Mouse (Mus musculus): ENCODE data around the gene Rab31.

Rab31 gene

DNA sequence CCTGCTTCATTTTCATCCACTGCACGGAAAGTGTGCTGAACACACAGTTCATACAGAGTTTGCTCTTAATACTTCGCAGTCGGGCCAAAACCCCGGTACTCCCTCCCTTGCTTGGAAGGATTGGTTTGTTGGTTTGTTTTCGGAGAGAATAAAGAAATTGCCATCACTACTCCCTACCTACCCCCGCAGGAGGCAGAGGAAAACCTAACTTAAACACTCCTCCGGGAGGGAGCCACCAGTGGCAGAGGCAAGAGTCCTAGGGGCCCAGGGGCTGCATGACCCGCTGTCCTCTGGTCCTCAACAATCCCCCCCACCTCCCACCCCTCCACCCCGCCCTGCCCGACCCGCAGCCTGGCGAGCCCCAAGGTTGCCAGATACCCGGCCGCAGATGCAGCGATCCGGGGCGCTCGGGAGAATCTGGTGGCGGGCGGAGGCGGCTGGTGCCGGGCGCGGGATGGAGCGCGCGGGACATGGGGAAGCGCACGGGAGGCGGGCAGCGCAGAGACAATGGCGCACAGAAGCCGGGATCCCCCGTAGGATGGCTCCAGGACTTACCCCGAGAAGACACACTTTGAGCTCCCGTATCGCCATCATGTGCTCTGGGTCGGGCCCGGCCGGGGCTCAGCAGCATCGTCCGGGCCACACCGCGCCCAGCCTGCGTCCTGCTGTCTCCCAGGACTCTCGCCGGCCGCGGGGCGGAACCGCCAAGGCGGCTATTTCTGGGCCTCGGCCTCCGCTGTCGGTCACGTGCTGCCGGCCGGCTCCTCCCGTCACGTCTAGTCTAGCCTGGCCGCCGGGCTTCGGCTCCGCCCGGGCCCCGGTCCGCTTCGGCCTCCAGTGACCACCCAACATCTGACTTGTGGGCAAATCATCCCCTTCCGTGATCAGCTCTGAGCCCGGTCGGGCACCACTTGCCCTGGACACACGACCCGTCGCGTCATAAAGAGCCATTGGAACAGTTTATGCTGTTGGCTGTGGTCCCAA is at the start of gene Rab31:
Rab31 (minus strand) TSS at position 802 of the 984 bp plus-strand sequence.
- DNase-seq: peak; percentile 86 to 91

GRCm38 (mm10) chr17:65820197-65820596 is 47.6 kb upstream of the Rab31 start:
- DNase-seq: no peak

GRCm38 (mm10) chr17:65813763-65814162 is 41.2 kb upstream of the Rab31 start:
- no peak for DNase-seq

GRCm38 (mm10) chr17:65811032-65811431 is 38.5 kb upstream of the Rab31 start:
- peak in 1 of 2 experiments; percentile 19 for DNase-seq

DNA sequence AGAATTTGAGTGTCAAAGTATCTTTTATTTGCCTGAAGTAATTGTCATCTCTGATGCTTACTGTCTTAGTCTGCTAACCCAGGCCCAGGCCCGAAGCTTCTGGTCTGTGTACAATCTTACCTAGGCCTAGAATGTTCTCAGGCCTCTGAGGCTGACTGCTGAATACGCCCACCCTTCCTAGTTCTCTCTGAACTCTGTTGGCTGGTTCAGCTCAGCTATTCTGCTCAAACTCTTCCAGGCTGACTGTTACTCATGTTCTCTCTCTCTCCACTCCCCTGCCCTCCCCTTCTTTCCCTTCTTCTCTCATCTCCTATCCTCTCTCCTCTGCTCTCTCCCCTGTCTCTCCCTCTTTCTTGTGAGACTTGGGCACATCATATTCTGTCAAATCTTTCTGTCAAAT is 33.9 kb upstream of the Rab31 start:
- no peak for DNase-seq

GRCm38 (mm10) chr17:65805966-65806365 is 33.4 kb upstream of the Rab31 start:
- DNase-seq: no peak

DNA sequence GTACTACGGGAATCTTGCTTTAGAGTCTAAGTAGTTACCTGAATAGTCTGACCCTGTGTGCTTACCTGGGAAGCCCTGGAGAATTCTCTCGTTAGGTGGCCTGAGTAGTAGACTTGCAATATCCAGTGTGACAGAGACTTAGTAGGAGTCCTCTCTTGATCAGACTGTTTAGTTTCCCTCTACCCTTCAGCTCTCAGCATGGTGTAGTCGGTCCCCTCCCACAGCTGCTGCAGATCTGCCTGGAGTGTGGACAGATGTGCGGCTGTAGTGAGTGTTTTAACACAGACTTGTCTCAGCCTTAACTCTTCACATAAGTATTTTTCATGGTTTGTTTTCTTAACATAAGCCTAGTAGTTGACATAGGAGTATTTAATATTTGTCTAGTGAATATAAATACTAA is 29.5 kb upstream of the Rab31 start:
- no peak for DNase-seq

GRCm38 (mm10) chr17:65800451-65800850 is 27.9 kb upstream of the Rab31 start:
- DNase-seq: no peak

GRCm38 (mm10) chr17:65799353-65799752 is 26.8 kb upstream of the Rab31 start:
- no peak for DNase-seq

DNA sequence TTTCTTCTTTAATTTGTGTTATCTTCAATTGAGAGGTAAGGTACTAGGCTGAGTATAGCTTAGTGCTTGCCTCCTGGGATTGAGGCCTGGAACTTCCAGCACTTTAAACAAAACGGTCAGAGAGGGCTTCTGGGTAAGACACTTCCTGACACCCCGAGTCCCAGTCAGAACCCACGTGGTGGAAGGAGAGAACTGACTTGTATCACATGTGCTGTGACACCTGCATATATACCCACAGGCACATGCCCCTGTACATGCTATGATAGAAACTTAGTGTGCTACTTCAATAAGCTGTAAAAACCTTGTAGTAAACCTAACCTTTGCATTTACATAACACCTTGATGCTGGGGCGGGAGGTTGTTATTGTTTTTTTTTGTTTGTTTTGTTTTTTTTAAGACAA is 25.9 kb upstream of the Rab31 start:
- DNase-seq: no peak

DNA sequence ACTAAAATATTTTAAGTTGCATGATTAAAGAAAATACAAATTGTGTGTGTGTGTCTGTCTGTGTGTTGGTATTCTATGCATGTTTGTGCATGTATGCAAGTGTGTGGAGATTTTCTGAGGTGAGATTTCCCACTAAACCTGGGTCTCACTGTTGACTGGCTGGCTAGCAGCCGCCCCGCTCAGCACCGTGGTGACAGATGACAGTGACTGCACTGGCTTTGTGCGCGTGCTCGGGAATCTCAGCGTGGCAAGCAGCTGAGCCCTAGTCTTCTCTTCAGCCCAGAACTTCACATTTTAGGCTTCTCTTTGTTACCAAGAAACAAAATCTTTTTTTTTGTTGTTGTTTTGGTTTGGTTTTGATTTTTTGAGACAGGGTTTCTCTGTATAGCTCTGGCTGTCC is 23.5 kb upstream of the Rab31 start:
- DNase-seq: no peak

GRCm38 (mm10) chr17:65794096-65794850 is 21.7 kb upstream of the Rab31 start:
- DNase-seq: no peak

- no peak for DNase-seq
Measured at GRCm38 (mm10) chr17:65793307-65793930, 20.9 kb upstream of the Rab31 start.

DNA sequence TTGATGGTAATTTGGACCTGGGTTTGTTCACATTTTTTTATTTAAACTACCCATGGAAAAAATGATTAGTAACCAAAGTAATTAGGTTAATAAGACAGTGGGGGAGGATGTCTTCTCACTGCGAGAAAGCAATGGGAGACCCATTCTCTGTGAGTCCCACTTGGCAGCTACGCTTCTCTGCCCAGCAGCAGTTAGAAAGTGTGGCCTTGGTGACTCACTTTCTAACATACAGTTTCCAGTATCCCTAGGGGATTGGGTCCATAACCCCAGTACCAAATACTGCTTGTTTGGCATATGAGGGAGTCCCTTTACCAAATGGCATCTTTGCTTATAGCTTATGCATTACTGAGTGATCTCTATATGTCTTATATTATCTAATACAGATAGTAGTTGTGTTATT is 18.6 kb upstream of the Rab31 start:
- DNase-seq: no peak

GRCm38 (mm10) chr17:65789576-65789975 is 17.0 kb upstream of the Rab31 start:
- no peak for DNase-seq

DNA sequence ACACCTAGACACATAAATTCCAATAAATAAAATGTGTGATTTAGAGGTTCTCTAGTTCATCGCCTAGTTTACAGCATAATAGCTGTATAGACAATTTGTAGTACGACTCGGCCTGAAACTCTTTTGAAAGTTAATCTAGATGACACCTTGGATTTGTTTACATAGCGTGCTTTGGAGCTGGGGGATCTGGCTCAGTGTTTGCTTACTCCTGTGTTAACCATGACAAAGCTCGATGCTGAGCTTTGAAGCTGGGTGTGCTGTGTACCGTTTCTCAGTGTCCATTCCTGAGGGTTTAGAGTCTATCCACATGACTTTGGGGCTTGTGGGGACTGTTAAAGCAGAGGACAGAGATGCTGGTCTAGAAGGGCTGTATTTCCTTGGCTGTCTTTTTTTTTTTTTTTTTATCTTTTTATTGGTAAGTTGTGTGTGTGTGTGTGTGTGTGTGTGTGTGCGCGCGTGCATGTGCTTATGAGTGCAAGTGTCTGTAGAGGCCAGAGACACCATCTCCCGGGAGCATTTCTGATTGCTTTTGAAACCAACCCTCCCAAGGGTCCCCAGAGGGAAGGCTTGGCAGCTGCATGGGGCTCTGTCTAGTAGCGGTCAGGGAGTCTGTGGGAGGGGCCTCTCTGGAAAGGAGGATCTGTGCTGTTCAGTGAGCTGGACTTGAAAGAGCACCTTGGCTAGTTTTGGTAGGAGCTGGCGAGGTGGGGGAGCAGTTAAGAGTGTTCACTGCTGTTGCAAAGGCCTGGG is 16.2 kb upstream of the Rab31 start:
- DNase-seq: peak; percentile 59 to 70

DNA sequence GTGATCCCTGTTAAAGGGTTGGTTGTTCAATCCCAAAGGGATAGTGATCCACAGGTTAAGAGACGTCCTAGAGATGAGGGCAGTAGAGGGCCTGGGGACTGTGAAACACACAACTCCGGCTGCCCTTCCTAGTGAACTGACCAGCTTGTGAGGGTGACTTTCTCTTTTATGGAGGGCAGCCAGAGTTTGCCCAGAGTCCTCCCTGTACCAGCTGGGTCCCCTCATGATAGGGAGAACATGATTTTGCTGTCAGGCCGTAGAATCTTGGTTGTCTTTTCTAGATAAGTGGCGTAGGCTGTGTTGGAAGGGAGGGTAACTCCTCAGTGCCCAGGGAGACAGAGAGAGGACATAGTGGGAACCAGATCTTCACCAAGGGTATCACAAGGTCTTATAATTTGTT is 14.7 kb upstream of the Rab31 start:
- no peak for DNase-seq

- DNase-seq: no peak
Measured at GRCm38 (mm10) chr17:65786225-65786624, 13.7 kb upstream of the Rab31 start.

DNA sequence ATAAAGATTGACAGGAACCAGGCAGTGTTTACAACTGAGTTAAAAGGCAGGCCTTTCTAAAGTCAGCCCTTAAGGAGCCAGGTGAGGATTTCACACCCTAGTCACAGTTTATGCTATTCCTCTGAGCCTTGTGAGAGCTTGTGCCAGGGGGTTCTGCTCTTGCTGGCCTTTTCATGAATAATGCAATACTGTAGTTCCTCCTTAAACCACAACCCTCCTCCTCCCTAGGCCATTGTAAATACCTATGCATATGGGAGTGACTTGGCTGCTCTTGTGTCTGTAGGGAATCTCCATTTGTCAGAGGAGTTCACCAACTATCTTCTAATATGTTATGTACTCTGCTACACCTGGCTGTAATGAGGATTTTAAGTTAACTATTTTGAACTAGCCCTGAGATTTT is 13.2 kb upstream of the Rab31 start:
- no peak for DNase-seq

DNA sequence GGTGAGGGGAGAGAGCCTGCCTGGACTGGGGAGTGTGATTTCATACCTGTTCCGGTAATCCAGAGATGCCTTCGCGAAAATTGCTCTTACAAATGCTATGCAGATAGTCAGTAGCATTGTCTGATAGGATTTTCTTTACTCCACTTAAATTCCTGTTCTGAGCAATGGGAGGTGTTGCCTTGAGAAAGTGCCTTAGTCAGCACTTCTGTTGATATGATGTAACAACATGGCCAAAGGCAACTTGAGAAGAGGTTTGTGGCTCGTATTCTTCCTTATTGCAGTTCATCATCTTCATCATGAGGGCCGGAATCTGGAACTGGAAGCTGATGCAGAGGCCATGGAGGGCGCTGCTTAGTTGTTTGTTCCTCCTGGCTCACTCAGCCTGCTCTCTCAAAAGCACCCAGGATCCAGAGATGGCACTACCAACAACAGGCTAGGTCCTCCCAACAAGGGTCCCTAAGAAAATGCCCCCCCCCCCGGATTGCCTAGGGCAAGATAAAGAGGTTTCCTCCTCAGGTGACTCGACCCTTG is 12.1 kb upstream of the Rab31 start:
- DNase-seq: no peak

GRCm38 (mm10) chr17:65783182-65784161 is 10.9 kb upstream of the Rab31 start:
- DNase-seq: peak; percentile 83 to 90

Data from kidney, postnatal 4 days (tissue).